Mouse (Mus musculus): ENCODE measurements around the gene Clmn. TPM values are rescaled to one million over a fixed set of nuclear protein-coding genes. Genes with fewer than 3 reads are reported as not detected.

Clmn gene
- polyA plus RNA-seq, 1 experiment, result not detected

- TF ChIP-seq GATA1 (IDR thresholded peaks at IDR 0.05; ENCODE audit: borderline replicate concordance, low read length) (no peak), FLI1 (IDR thresholded peaks at IDR 0.05; ENCODE audit: low read length) (no peak)
- 0 out of 2 replicates have a peak, but pooled peaks cover 10% of the 10 kb centered on the region for H3K9me3 ChIP-seq
- no peaks in the 10 kb centered on the region for H3K36me3 ChIP-seq (replicated peaks; ENCODE audit: low read length)
- H3K27me3 ChIP-seq (replicated peaks), result peaks cover 19% of the 10 kb centered on the region
- H3K4me1 ChIP-seq, result no peaks in the 10 kb centered on the region
- H3K4me3 ChIP-seq (replicated peaks), result no peak overlapping the region
Measured at GRCm38 (mm10) chr12:104901320-104901719, 36.4 kb upstream of the Clmn start.

- no peak for TF ChIP-seq GATA1 (IDR thresholded peaks at IDR 0.05; ENCODE audit: borderline replicate concordance, low read length)
- no peak for TF ChIP-seq FLI1 (IDR thresholded peaks at IDR 0.05; ENCODE audit: low read length)
- no peaks in the 10 kb centered on the region for H3K4me1 ChIP-seq
- H3K9me3 ChIP-seq, result no peaks in the 10 kb centered on the region
- H3K36me3 ChIP-seq (replicated peaks; ENCODE audit: low read length), result no peaks in the 10 kb centered on the region
- H3K4me3 ChIP-seq (replicated peaks), result no peak overlapping the region
- H3K27me3 ChIP-seq (replicated peaks), result peaks cover 17% of the 10 kb centered on the region
Measured at GRCm38 (mm10) chr12:104899835-104900234, 35.0 kb upstream of the Clmn start.

- H3K27me3 ChIP-seq (replicated peaks), result peaks cover 20% of the 10 kb centered on the region
- H3K4me3 ChIP-seq (replicated peaks), result no peak overlapping the region
- peaks cover 3% of the 10 kb centered on the region for H3K9me3 ChIP-seq
- no peaks in the 10 kb centered on the region for H3K4me1 ChIP-seq
- no peaks in the 10 kb centered on the region for H3K36me3 ChIP-seq (replicated peaks; ENCODE audit: low read length)
- TF ChIP-seq FLI1 (IDR thresholded peaks at IDR 0.05; ENCODE audit: low read length) (no peak), GATA1 (IDR thresholded peaks at IDR 0.05; ENCODE audit: borderline replicate concordance, low read length) (no peak)
Measured at GRCm38 (mm10) chr12:104899161-104899560, 34.3 kb upstream of the Clmn start.

- TF ChIP-seq GATA1 (IDR thresholded peaks at IDR 0.05; ENCODE audit: borderline replicate concordance, low read length), result no peak
- no peak for TF ChIP-seq FLI1 (IDR thresholded peaks at IDR 0.05; ENCODE audit: low read length)
- Histone ChIP-seq H3K4me1 (no peaks in the 10 kb centered on the region), H3K4me3 (replicated peaks) (no peak overlapping the region), H3K9me3 (peaks cover 7% of the 10 kb centered on the region), H3K27me3 (replicated peaks) (peaks cover 18% of the 10 kb centered on the region), H3K36me3 (replicated peaks; ENCODE audit: low read length) (no peaks in the 10 kb centered on the region)
Measured at GRCm38 (mm10) chr12:104898718-104899117, 33.8 kb upstream of the Clmn start.

- no peak for TF ChIP-seq FLI1 (IDR thresholded peaks at IDR 0.05; ENCODE audit: low read length)
- no peak for TF ChIP-seq GATA1 (IDR thresholded peaks at IDR 0.05; ENCODE audit: borderline replicate concordance, low read length)
- peaks cover 19% of the 10 kb centered on the region for H3K9me3 ChIP-seq
Measured at GRCm38 (mm10) chr12:104897051-104897618, 32.3 kb upstream of the Clmn start.

GRCm38 (mm10) chr12:104896640-104897039, 31.8 kb upstream of the Clmn start:
- Histone ChIP-seq H3K27me3 (replicated peaks) (peaks cover 14% of the 10 kb centered on the region), H3K9me3 (peaks cover 24% of the 10 kb centered on the region), H3K36me3 (replicated peaks; ENCODE audit: low read length) (no peaks in the 10 kb centered on the region), H3K4me1 (no peaks in the 10 kb centered on the region), H3K4me3 (replicated peaks) (no peak overlapping the region)
- TF ChIP-seq GATA1 (IDR thresholded peaks at IDR 0.05; ENCODE audit: borderline replicate concordance, low read length) (no peak), FLI1 (IDR thresholded peaks at IDR 0.05; ENCODE audit: low read length) (no peak)

More at GRCm38 (mm10) chr12:104897051-104897618, 32.3 kb upstream of the Clmn start:
- Histone ChIP-seq H3K27me3 (replicated peaks) (peaks cover 14% of the 10 kb centered on the region), H3K36me3 (replicated peaks; ENCODE audit: low read length) (no peaks in the 10 kb centered on the region), H3K4me3 (replicated peaks) (no peak overlapping the region), H3K4me1 (no peaks in the 10 kb centered on the region)

GRCm38 (mm10) chr12:104892245-104892644, 27.4 kb upstream of the Clmn start:
- Histone ChIP-seq H3K4me1 (no peaks in the 10 kb centered on the region), H3K9me3 (peaks cover 31% of the 10 kb centered on the region), H3K27me3 (replicated peaks) (peaks cover 14% of the 10 kb centered on the region), H3K36me3 (replicated peaks; ENCODE audit: low read length) (no peaks in the 10 kb centered on the region), H3K4me3 (replicated peaks) (no peak overlapping the region)
- no peak for TF ChIP-seq GATA1 (IDR thresholded peaks at IDR 0.05; ENCODE audit: borderline replicate concordance, low read length)
- TF ChIP-seq FLI1 (IDR thresholded peaks at IDR 0.05; ENCODE audit: low read length), result no peak

GRCm38 (mm10) chr12:104890066-104890465, 25.2 kb upstream of the Clmn start:
- no peak for TF ChIP-seq GATA1 (IDR thresholded peaks at IDR 0.05; ENCODE audit: borderline replicate concordance, low read length)
- no peak for TF ChIP-seq FLI1 (IDR thresholded peaks at IDR 0.05; ENCODE audit: low read length)
- Histone ChIP-seq H3K4me1 (no peaks in the 10 kb centered on the region), H3K27me3 (replicated peaks) (peaks cover 9% of the 10 kb centered on the region), H3K36me3 (replicated peaks; ENCODE audit: low read length) (no peaks in the 10 kb centered on the region), H3K9me3 (peaks cover 39% of the 10 kb centered on the region), H3K4me3 (replicated peaks) (no peak overlapping the region)

- TF ChIP-seq FLI1 (IDR thresholded peaks at IDR 0.05; ENCODE audit: low read length) (no peak), GATA1 (IDR thresholded peaks at IDR 0.05; ENCODE audit: borderline replicate concordance, low read length) (no peak)
- no peaks in the 10 kb centered on the region for H3K36me3 ChIP-seq (replicated peaks; ENCODE audit: low read length)
- no peaks in the 10 kb centered on the region for H3K4me1 ChIP-seq
- H3K27me3 ChIP-seq (replicated peaks), result peaks cover 6% of the 10 kb centered on the region
- H3K9me3 ChIP-seq, result peaks cover 17% of the 10 kb centered on the region
- no peak overlapping the region for H3K4me3 ChIP-seq (replicated peaks)
Measured at GRCm38 (mm10) chr12:104886104-104886503, 21.2 kb upstream of the Clmn start.

- Histone ChIP-seq H3K36me3 (replicated peaks; ENCODE audit: low read length) (no peaks in the 10 kb centered on the region), H3K4me3 (replicated peaks) (no peak overlapping the region), H3K9me3 (peaks cover 39% of the 10 kb centered on the region), H3K4me1 (no peaks in the 10 kb centered on the region), H3K27me3 (replicated peaks) (peaks cover 8% of the 10 kb centered on the region)
- TF ChIP-seq FLI1 (IDR thresholded peaks at IDR 0.05; ENCODE audit: low read length), result no peak
- no peak for TF ChIP-seq GATA1 (IDR thresholded peaks at IDR 0.05; ENCODE audit: borderline replicate concordance, low read length)
Measured at GRCm38 (mm10) chr12:104882533-104882932, 17.7 kb upstream of the Clmn start.

Data from megakaryocyte, embryonic 14.5 days (primary cell).